Mouse (Mus musculus) embryonic fibroblast, embryonic 13.5 days (primary cell): Measurements from ENCODE around the gene Ascc2.

ENCODE experiments used
- CTCF ChIP-seq: IDR thresholded peaks from 2 replicates; pipeline ENCODE4 v1.5.1; 2011; ENCODE audit warnings: mild to moderate bottlenecking, control low read depth, low read length, moderate library complexity, borderline replicate concordance; ENCODE audit not compliant: insufficient read depth
- POLR2A ChIP-seq: IDR thresholded peaks from 2 replicates; pipeline ENCODE4 v1.6.1; 2011; ENCODE audit warnings: low read depth, mild to moderate bottlenecking, control low read depth, low read length, moderate library complexity

GRCm38 (mm10) chr11:4620501-4621108 is 16.9 kb upstream of the Ascc2 start:
- TF ChIP-seq POLR2A (no peak), CTCF (no peak)
